Mouse (Mus musculus): ENCODE data around the gene Arhgap40. TPM values are rescaled to one million over a fixed set of nuclear protein-coding genes. Genes with fewer than 3 reads are reported as not detected.

Arhgap40 gene
- polyA plus RNA-seq, 1 experiment from 2014 or later: 9.4 TPM

DNA sequence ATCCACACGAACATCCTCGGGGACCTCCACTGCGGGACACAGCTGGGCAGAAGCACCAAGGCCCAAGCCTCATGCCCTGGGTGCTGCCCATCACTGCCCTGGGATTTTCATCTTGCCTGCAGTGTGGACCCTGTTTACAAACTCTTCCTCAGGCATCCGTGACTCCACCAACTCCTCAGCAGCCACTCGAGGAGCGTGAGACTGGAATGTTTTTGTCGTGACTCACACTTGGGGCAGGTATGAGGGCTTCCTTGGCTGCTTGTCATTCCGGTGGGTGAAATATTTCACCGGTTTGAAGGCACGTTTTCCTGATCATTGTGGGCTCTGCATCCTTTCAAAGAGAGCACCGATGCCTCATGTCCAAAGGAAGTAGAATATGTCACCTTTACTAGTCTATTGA, 6.5 kb downstream of the Arhgap40 start:
- no peaks in the 10 kb centered on the region for H3K36me3 ChIP-seq
- no peak overlapping the region for H3K4me3 ChIP-seq
- H3K4me2 ChIP-seq: no peak overlapping the region
- no peak for ATAC-seq (ENCODE audit: insufficient number of reproducible peaks, low FRiP score, low TSS enrichment, low read depth)
- WGBS: 68% methylated on average over 11 of the region's 11 CpGs
- no peaks in the 10 kb centered on the region for H3K27me3 ChIP-seq
- no peaks in the 10 kb centered on the region for H3K4me1 ChIP-seq
- H3K27ac ChIP-seq: no peak overlapping the region
- no peak overlapping the region for H3K9ac ChIP-seq
- H3K9me3 ChIP-seq: no peaks in the 10 kb centered on the region

DNA sequence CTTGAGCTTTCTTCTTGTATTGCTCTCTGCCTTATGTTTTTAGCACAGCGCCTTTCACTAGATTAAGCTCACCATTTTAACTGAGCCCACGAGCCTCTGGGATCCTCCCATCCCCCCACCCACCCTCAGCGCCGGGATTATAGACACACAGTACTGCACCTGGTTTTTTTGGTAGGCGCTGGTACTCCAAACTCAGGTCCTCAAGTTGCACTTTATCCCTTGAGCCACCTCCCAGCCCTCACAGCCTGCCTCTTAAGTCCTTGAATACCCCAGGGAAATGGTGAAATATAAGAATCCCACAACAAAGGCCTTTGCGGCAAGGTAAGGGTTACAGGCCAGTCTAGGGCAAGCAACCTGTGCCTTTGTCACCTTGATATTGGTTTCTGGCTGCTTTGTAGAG, 7.2 kb downstream of the Arhgap40 start:
- no peak overlapping the region for H3K9ac ChIP-seq
- H3K27me3 ChIP-seq: no peaks in the 10 kb centered on the region
- 74% methylated on average over 6 of the region's 6 CpGs for WGBS
- no peaks in the 10 kb centered on the region for H3K36me3 ChIP-seq
- no peak overlapping the region for H3K4me2 ChIP-seq
- no peak overlapping the region for H3K4me3 ChIP-seq
- H3K27ac ChIP-seq: no peak overlapping the region
- no peaks in the 10 kb centered on the region for H3K4me1 ChIP-seq
- H3K9me3 ChIP-seq: no peaks in the 10 kb centered on the region
- ATAC-seq (ENCODE audit: insufficient number of reproducible peaks, low FRiP score, low TSS enrichment, low read depth): no peak

DNA sequence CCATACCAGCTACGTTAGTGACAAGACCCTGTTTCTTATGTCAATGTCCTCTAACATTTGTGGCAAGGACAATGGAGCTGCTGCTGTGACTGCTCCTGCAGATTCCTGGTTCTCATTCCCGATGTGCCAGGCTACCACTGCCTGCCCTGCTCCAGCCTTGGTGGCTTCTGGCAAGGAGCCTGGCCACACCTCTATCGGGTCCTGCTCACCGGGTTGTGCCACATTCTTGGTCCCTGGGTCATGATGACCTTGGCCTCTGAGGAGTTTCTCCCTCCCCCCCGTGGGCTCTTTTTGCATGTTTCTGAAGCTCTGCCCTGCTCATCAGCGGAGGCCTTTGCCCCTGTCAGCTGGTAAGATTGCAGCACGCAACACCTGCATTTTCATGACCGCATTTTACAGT, 10.5 kb downstream of the Arhgap40 start:
- WGBS: 70% methylated on average over 8 of the region's 8 CpGs
- H3K9ac ChIP-seq: no peak overlapping the region
- no peak overlapping the region for H3K4me3 ChIP-seq
- H3K36me3 ChIP-seq: no peaks in the 10 kb centered on the region
- no peak for ATAC-seq (ENCODE audit: insufficient number of reproducible peaks, low FRiP score, low TSS enrichment, low read depth)
- H3K9me3 ChIP-seq: no peaks in the 10 kb centered on the region
- no peaks in the 10 kb centered on the region for H3K4me1 ChIP-seq
- H3K4me2 ChIP-seq: no peak overlapping the region
- no peak overlapping the region for H3K27ac ChIP-seq
- H3K27me3 ChIP-seq: no peaks in the 10 kb centered on the region

DNA sequence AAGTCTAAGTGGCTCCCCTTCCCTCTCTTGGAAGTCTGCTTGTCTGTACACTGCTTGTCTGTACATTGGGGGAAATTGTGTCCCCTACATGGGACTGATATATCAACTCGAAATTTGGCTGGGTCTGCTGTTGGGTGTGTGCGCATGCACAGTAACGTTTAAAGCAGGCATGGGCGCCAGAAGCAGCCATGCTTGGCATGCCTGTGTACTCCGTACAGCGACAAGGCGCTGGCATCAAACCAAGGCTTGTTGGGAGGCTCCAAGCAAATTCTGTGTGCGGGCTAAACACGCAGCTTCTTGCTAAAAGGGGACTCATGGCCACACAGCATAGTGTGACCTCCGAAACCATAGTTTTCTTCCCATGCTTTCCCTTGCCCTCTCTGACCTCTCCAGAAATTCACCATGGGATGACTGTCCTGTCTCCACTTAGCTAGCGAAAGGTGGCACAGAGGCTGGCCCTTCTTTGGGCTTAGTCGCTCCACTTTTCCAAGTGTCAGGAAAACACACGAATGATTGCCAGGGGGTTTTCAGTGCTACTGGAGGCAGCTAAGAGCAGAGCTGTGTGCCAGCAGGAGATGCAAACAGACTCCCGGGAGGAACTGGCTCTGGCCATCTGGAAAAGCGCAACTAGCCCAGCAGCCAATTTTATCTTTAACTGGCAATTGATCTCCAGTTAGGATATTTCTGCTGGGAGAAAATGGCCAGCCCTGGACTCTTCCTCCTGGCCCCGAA, 11.7 kb downstream of the Arhgap40 start:
- no peaks in the 10 kb centered on the region for H3K27me3 ChIP-seq
- no peaks in the 10 kb centered on the region for H3K9me3 ChIP-seq
- no peak overlapping the region for H3K9ac ChIP-seq
- H3K4me3 ChIP-seq: no peak overlapping the region
- WGBS: 67% methylated on average over 16 of the region's 16 CpGs
- no peak overlapping the region for H3K4me2 ChIP-seq
- no peaks in the 10 kb centered on the region for H3K36me3 ChIP-seq
- H3K4me1 ChIP-seq: no peaks in the 10 kb centered on the region
- no peak overlapping the region for H3K27ac ChIP-seq
- no peak for ATAC-seq (ENCODE audit: insufficient number of reproducible peaks, low FRiP score, low TSS enrichment, low read depth)

DNA sequence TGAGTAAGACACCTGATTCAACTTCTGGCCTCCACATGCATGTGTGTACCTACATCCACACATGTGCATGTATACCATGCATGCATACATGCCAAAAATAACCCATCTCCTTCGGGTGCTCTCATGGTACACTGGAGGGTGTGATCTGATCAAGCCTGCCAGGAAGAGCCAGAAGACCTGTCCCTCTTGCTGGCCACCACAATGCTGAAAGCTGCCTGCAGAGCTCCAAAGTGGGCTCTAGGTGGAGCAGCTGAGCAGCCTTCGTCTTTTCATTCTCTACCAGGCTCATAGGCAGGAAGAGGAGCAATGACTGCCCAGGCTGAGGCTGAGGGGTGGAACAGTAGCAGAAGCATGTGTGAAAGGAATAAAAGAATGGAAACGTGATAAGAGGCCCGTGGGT, 21.5 kb downstream of the Arhgap40 start:
- H3K27ac ChIP-seq: no peak overlapping the region
- ATAC-seq (ENCODE audit: insufficient number of reproducible peaks, low FRiP score, low TSS enrichment, low read depth): no peak
- H3K27me3 ChIP-seq: no peaks in the 10 kb centered on the region
- WGBS: 6% methylated on average over 4 of the region's 4 CpGs
- no peak overlapping the region for H3K4me3 ChIP-seq
- H3K36me3 ChIP-seq: no peaks in the 10 kb centered on the region
- no peaks in the 10 kb centered on the region for H3K4me1 ChIP-seq
- H3K4me2 ChIP-seq: no peak overlapping the region
- no peaks in the 10 kb centered on the region for H3K9me3 ChIP-seq
- H3K9ac ChIP-seq: no peak overlapping the region

DNA sequence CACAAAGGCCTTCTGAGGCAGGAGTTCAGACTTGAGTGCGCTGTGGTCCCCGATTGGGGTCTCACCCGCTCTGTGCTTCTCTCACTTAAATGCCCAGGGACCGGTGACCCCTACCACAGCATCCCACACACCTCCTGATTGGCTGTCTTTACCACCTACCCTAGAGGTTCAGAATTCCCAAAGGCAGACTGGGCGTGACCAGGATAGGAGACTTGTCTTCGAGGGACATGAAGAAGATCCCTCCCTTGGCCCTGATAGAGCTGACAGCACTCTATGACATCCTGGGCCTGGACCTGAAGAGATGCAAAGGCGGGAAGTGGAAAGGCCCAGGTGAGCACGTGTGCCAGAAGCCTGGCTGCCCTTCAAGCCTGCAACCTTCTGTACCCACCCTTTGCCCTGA, 22.0 kb downstream of the Arhgap40 start:
- no peaks in the 10 kb centered on the region for H3K9me3 ChIP-seq
- 75% methylated on average over 8 of the region's 8 CpGs for WGBS
- no peaks in the 10 kb centered on the region for H3K27me3 ChIP-seq
- no peak for ATAC-seq (ENCODE audit: insufficient number of reproducible peaks, low FRiP score, low TSS enrichment, low read depth)
- H3K4me2 ChIP-seq: no peak overlapping the region
- no peak overlapping the region for H3K27ac ChIP-seq
- H3K9ac ChIP-seq: no peak overlapping the region
- no peak overlapping the region for H3K4me3 ChIP-seq
- peaks cover under 1% of the 10 kb centered on the region; the same call in 1 of the 2 replicates for H3K4me1 ChIP-seq
- H3K36me3 ChIP-seq: no peaks in the 10 kb centered on the region

DNA sequence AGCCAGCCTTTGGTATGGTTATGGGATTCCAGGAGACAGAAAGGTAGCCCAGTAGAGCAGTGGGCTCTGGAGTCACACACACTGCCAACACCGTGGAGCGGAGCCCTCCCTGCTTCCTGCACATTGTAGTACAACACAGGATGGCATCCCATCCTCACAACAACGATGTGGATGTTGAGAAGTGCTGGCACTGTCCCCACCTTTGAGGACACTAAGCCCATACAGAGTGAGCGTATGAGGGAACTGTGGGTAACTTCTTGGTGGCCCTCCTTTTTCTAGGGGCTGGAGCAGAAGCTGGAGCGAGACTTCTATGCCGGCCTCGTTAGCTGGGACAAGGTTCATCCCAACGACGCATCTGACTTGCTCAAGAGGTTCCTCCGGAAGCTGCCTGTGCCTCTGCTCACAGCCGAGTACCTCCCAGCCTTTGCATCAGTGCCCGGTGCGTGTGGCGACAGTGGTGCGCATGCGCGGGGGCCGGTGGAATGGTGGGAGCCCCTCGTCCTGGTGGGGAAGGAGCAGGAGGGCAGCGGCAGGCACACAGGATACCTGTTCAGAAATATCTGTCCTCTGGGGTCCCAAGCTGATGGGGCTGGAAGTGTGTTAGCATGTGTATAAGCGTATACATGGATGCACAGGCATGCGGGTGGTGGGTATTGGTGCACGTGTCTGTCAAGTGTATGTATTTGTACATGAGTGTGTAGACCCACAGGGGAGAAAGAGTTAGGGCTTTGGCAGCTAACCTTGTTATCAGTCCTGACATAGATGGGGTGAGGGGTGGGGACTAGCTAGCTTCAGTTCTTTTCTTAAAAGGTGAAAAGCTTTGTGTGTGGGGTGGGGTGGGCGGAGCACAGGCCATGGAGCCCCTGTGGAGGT, 27.1 kb downstream of the Arhgap40 start:
- Histone ChIP-seq H3K9ac (no peak overlapping the region), H3K27ac (no peak overlapping the region), H3K4me2 (peak overlapping the region; percentile 23), H3K4me1 (peaks cover 3% of the 10 kb centered on the region; the same call in 1 of the 2 replicates), H3K9me3 (no peaks in the 10 kb centered on the region), H3K36me3 (no peaks in the 10 kb centered on the region), H3K4me3 (no peak overlapping the region), H3K27me3 (no peaks in the 10 kb centered on the region)
- 47% methylated on average over 24 of the region's 24 CpGs for WGBS
- ATAC-seq (ENCODE audit: insufficient number of reproducible peaks, low FRiP score, low TSS enrichment, low read depth): no peak

DNA sequence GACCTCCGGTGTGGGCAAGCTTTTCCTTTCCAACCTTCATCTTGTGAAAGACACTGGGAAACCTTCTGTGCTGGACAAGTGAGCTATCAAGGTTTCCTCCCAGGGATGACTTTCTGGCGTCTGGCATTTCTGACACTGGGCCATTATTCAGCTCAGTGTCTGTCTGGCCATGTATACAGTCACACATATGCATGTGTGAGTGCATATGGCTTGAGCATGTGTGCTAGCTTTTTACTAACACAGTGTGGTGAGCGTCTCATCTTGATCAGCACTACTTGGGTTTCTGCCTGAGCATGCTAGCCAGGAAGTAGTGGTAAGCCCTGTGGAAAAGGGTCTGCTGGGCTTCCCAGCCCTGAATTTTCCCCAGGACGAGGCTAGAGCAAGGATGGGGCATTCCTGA, 28.7 kb downstream of the Arhgap40 start:
- no peak overlapping the region for H3K4me2 ChIP-seq
- no peak overlapping the region for H3K4me3 ChIP-seq
- 31% methylated on average over 4 of the region's 4 CpGs for WGBS
- H3K36me3 ChIP-seq: no peaks in the 10 kb centered on the region
- ATAC-seq (ENCODE audit: insufficient number of reproducible peaks, low FRiP score, low TSS enrichment, low read depth): no peak
- H3K9me3 ChIP-seq: no peaks in the 10 kb centered on the region
- H3K27me3 ChIP-seq: no peaks in the 10 kb centered on the region
- H3K27ac ChIP-seq: no peak overlapping the region
- H3K9ac ChIP-seq: no peak overlapping the region
- H3K4me1 ChIP-seq: peaks cover 3% of the 10 kb centered on the region; the same call in 1 of the 2 replicates

DNA sequence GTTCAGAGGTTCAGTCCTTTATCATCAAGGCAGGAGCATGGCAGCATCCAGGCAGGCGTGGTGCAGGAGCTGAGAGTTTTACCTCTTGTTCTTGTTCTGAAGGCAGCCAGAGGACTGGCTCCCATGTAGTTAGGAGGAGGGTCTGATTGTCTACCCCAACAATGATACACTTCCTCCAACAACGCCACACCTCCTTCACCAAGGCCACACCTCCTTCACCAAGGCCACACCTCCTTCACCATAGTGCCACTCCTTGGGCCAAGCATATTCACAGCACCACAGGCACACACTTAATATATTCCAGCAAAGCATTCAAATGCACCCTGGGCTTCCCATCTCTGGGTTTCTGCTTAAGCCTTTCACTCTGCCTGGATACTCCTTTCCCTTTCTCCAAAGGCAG, 32.7 kb downstream of the Arhgap40 start:
- Histone ChIP-seq H3K4me3 (no peak overlapping the region), H3K27me3 (peaks cover 1% of the 10 kb centered on the region), H3K9me3 (no peaks in the 10 kb centered on the region), H3K36me3 (no peaks in the 10 kb centered on the region), H3K27ac (no peak overlapping the region), H3K9ac (no peak overlapping the region), H3K4me1 (peaks cover 2% of the 10 kb centered on the region; the same call in 1 of the 2 replicates), H3K4me2 (no peak overlapping the region)
- ATAC-seq (ENCODE audit: insufficient number of reproducible peaks, low FRiP score, low TSS enrichment, low read depth): no peak
- 62% methylated on average over 2 of the region's 2 CpGs for WGBS

DNA sequence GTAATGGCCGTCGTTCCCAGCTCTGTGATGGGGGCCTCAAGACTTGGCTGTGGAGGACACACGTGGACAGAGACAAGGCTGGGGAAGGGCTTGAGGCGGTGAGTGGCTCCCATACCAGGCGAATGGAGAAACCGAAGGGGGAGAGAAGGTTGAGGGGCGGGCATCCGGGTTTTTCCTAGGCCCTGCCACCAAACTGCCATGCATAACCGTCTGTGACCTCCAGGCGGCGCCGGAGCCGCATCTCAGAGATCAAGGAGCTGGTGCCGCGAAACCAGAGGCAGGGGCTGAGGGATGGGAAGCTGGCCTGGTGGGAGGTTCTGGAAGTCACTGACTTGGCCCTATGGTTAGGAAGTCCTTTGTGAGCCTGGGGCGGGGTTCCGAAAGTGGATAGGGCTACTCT, 34.2 kb downstream of the Arhgap40 start:
- WGBS: 3% methylated on average over 17 of the region's 17 CpGs
- Histone ChIP-seq H3K4me2 (no peak overlapping the region), H3K9ac (no peak overlapping the region), H3K9me3 (no peaks in the 10 kb centered on the region), H3K4me3 (no peak overlapping the region), H3K27ac (no peak overlapping the region), H3K4me1 (peaks cover 2% of the 10 kb centered on the region; the same call in 1 of the 2 replicates), H3K27me3 (peaks cover 15% of the 10 kb centered on the region), H3K36me3 (no peaks in the 10 kb centered on the region)
- no peak for ATAC-seq (ENCODE audit: insufficient number of reproducible peaks, low FRiP score, low TSS enrichment, low read depth)

DNA sequence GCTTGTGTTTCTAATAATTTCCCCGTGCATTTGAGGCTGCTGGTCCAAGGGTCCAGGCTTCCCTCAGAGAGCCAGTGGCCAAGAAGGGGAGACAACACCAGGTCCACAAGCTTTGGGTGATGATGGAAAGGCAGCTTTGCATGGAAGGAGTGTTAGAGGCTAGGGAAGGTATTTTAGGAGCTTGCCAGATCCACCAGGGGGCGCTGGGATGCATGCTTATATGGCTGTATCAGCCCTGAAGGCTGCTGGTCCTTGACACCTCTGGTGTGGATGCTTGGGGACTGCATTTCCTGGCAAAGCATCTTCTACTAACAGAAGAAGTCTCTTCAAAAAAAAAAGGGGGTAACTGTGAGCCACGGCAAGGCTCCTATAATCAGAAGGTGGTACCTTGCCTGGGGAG, 37.5 kb downstream of the Arhgap40 start:
- Histone ChIP-seq H3K9ac (no peak overlapping the region), H3K36me3 (no peaks in the 10 kb centered on the region), H3K4me2 (no peak overlapping the region), H3K27me3 (peaks cover 41% of the 10 kb centered on the region), H3K4me1 (peaks cover 2% of the 10 kb centered on the region; the same call in 1 of the 2 replicates), H3K27ac (no peak overlapping the region), H3K4me3 (no peak overlapping the region), H3K9me3 (no peaks in the 10 kb centered on the region)
- ATAC-seq (ENCODE audit: insufficient number of reproducible peaks, low FRiP score, low TSS enrichment, low read depth): no peak
- 1% methylated on average over 3 of the region's 3 CpGs for WGBS

DNA sequence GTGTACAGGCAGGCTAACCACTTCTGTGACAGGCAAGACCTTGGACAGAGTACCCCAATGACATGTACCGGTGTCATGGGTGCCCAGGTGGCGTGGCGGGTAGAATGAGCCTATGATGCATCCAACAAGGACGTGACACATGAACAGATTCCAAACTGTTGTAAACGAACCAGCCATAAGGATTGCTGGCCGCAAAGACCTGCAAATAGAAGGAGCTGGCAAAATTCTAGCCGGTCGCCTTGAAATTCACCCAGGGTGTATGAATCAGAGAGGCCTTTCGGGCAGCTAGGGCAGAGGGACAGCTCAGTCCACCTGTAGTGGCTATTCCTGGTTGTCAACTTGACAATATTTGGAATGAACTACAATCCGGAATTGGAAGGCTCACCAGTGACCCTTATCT, 41.8 kb downstream of the Arhgap40 start:
- Histone ChIP-seq H3K27ac (no peak overlapping the region), H3K4me1 (peaks cover 7% of the 10 kb centered on the region), H3K9me3 (no peaks in the 10 kb centered on the region), H3K36me3 (no peaks in the 10 kb centered on the region), H3K4me3 (no peak overlapping the region), H3K27me3 (peaks cover 57% of the 10 kb centered on the region), H3K9ac (no peak overlapping the region), H3K4me2 (no peak overlapping the region)
- no peak for ATAC-seq (ENCODE audit: insufficient number of reproducible peaks, low FRiP score, low TSS enrichment, low read depth)
- 13% methylated on average over 10 of the region's 10 CpGs for WGBS
